Mouse (Mus musculus) E14TG2a.4 (cell line): ENCODE data around the gene Nrp1.

ENCODE experiments used
- CTCF ChIP-seq: conservative IDR thresholded peaks from 2 replicates; pipeline ENCODE4 v1.5.1; 2014; ENCODE audit warnings: low read length
- NANOG ChIP-seq: IDR thresholded peaks from 2 replicates; pipeline ENCODE4 v1.6.1; 2014; ENCODE audit warnings: borderline replicate concordance, low read length, mixed read lengths
- POU5F1 ChIP-seq: IDR thresholded peaks from 2 replicates; pipeline ENCODE4 v1.6.1; 2014; ENCODE audit warnings: low read length, borderline replicate concordance

- no peak for TF ChIP-seq CTCF
- no peak for TF ChIP-seq NANOG
- no peak for TF ChIP-seq POU5F1
These were observed 126.3 kb downstream of the Nrp1 start for GRCm38 (mm10) chr8:128484720-128485124.
